Mouse (Mus musculus) stomach, postnatal 0 days (tissue): Measurements from ENCODE around the gene Selenom.

Experiments
- CTCF ChIP-seq: IDR thresholded peaks from 2 replicates; pipeline ENCODE4 v1.5.1; 2016; ENCODE audit warnings: antibody characterized with exemption, low read depth, mild to moderate bottlenecking, moderate library complexity
- EP300 ChIP-seq: optimal IDR thresholded peaks from 2 replicates; pipeline ENCODE3; 2016; ENCODE audit warnings: antibody characterized with exemption

GRCm38 (mm10) chr11:3532101-3532931 lies 17.8 kb downstream of the Selenom start:
- TF ChIP-seq CTCF (no peak), EP300 (no peak)
